Mouse (Mus musculus) layer of hippocampus, postnatal 36 days (tissue): ENCODE measurements around the gene Shd. TPM values are rescaled to one million over a fixed set of nuclear protein-coding genes. Genes with fewer than 3 reads are reported as not detected.

ENCODE experiments used
- DNase-seq, 2 experiments: peaks; one replicate each; pipeline ENCODE4 v3.0.0; 2022
- total RNA-seq, 2 experiments: library from RNA; stranded (reverse); gene quantifications; 2 replicates each; pipeline ENCODE4 v1.2.3; 2021

Gene Shd
- total RNA-seq, 2 experiments from 2014 or later = 24.4 to 26.8 TPM

- DNase-seq = peak in 1 of 2 experiments; percentile 12
Measured at GRCm38 (mm10) chr17:55959946-55960740, 10.1 kb upstream of the Shd start.

GRCm38 (mm10) chr17:55960791-55961190 is 9.5 kb upstream of the Shd start:
- no peak for DNase-seq

- DNase-seq = no peak
Measured at GRCm38 (mm10) chr17:55961631-55962030, 8.6 kb upstream of the Shd start.

DNA sequence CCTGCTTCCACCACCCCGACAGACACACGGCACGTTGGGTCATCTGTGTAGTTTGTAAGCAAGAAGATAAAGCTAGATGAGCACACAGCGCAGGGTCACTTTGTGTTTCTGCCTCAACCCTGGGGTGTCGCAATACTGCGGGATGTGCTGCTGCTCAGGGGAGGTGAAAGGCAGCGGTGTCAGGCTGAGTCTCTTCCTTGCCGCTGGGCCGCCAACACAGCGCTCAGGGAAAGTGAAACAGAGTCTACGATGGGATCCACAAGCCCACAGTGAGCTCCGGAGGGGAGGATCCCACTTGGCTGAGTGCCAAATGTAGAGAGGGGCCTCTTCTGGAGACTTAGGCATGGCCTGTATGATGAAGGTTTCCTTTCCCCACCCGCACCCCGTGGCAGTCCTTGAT is 7.1 kb upstream of the Shd start:
- DNase-seq = no peak

- DNase-seq = no peak
Measured at GRCm38 (mm10) chr17:55964496-55964895, 5.8 kb upstream of the Shd start.

GRCm38 (mm10) chr17:55964996-55965395 is 5.3 kb upstream of the Shd start:
- no peak for DNase-seq

- DNase-seq = no peak
Measured at GRCm38 (mm10) chr17:55967186-55967585, 3.1 kb upstream of the Shd start.

- no peak for DNase-seq
Measured at GRCm38 (mm10) chr17:55968210-55968609, 2.1 kb upstream of the Shd start.

DNA sequence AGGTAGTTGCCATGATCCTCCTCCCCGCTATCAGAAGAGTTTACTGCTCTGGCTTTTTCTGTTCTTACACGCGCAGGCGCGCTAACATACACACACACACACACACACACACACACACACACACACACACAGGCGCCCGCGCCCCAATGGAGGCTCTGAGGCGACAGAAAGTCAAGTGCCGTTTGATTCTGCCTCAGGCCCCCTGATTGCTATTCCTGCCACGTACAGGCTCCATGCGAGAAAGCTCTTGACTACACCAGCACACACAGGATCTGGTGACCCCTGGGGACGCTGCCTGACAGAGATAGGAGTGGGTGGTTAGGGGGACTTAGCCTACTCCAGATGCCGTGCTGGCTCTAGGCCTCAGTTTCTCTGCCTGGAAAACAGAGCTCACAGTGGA is 707 bp upstream of the Shd start:
- DNase-seq = no peak

- DNase-seq = no peak
Measured at GRCm38 (mm10) chr17:55971453-55971852, 1.2 kb downstream of the Shd start.

DNA sequence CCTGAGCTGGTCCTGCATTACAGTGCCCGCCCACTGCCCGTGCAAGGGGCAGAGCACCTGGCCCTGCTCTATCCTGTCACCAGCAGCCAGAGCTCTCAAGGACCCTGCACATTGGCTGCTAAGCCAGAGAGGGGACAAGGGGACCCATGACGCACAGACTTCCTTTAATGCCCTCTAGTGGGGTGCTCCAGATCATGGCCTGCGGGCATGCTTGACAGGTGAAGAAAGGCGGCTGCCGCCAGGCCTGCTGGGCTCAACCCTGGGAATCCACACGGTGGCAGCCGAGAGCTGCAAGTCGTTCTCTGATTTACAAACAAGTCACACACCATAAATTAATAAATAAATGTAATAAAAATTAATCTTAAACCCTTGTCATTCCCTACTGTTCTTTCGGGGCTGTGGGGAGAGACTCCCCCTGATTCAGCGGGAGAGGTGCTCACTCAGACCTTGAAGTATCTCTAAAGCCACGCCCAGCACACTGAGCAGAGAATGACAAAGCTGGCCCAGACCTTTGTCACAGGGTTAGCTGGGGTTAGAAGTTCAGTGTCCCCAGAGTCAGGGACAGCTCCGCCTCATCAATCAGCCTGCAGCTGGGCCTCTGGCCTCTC is 6.1 kb downstream of the Shd start:
- peak; percentile 64 to 70 for DNase-seq

GRCm38 (mm10) chr17:55977301-55977700 is 7.0 kb downstream of the Shd start:
- no peak for DNase-seq

- DNase-seq = peak; percentile 81 to 82
Measured at GRCm38 (mm10) chr17:55986030-55986961, 16.0 kb downstream of the Shd start, which contains the start of gene Fsd1. Gene Fsd1, plus strand, starts transcription at chr17:55986509.

- no peak for DNase-seq
Measured at GRCm38 (mm10) chr17:55990278-55990898, 20.1 kb downstream of the Shd start.

GRCm38 (mm10) chr17:55996007-55996406 is 25.7 kb downstream of the Shd start:
- no peak for DNase-seq

DNA sequence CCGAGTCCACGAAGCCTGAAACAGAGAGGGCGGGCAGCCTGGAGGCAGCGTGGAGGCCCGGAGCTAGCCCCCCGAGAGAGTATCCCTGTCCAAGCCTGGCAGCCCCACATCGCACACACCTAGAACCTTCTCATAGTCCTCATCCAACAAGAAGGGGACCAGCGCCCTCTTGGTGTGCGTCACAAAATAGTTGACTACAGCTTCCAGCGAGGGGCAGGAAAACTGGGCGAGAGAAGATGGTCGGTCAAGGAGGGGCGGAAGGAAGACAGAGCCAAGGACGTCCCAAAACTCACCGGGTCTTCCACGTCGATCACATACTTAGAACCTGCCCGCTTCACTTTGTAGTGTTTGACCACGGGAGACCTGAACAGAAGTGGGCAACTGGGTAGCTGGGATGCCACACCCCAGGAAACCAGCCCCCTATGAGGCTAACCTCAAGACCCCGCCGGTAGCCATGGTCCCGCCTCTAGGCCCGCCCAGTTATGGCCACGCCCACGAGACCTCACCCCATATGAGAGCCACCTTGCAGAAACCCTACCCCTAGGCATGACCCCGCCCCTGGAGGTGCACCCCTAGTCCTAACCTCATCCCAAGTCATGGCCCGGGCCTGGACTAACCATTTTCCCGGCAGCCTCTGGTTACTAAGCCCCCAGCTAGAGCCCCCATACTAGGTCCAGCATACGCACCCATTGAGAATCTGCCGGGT is 29.7 kb downstream of the Shd start:
- no peak for DNase-seq

GRCm38 (mm10) chr17:56003000-56003399 is 32.7 kb downstream of the Shd start:
- DNase-seq = no peak

DNA sequence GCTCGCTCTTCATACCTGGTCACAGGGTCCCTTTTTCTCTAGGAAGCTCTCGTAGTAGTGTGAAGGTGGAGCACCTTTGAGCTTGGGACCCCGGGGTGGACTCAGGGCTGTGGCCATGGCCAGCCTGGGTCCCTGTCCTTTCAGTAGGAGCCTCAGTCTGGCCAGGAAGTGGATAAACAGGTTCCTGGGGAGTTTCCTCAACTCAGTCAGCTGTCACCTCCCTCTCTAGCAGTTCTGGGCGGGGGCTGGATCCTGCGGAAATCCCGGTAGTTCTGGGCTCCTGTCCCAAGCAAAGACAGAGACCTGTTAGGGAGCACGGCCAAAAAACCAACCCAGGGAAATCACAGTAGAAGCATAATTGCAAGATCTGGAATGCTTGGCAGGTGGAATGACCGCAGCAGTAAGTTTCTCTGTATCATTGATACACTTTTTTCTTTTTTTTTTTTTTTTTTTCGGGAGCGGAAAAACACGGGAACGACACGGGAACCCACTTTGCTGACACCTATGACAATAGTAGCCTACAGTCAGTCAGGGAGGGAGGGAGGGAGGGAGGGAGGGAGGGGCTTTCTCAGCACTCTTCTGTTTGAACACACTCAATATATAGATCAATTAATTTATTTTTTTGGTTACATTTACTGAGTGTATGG is 35.3 kb downstream of the Shd start, which contains the start of the genes Stap2 and Mpnd:
Stap2 (minus strand) TSS at position 170 of the 647 bp plus-strand sequence.
Mpnd (plus strand) TSS at position 297 of the 647 bp plus-strand sequence.
- no peak for DNase-seq

DNA sequence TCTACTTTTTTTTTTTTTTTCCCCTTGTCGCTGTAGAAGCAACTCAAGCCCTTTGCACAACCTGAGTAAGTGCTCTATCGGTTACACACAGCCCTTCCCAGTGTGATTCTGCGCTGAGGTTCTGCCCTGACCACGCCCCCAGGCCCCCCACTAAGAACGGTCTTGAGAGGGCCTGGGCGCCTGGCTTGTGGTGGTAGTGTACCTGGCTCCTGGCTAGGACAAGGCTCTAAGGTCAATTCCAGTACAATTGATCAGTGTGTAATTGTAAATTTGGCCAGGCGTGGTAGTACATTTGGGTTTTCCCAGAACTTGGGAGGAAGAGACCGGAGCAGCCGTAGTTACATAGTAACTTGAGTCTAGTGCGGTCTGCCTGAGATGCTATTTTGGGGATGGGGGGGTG is 36.7 kb downstream of the Shd start:
- no peak for DNase-seq

- DNase-seq = no peak
Measured at GRCm38 (mm10) chr17:56007444-56008355, 37.4 kb downstream of the Shd start.
